In genomic region chr2:27678331-27678730, GRCm38 (mm10) we compare ENCODE assay signal across 7 mouse cellular contexts. TPM values are rescaled to one million over a fixed set of nuclear protein-coding genes. Genes with fewer than 3 reads are reported as not detected.
DNase-seq lines count a peak whose midpoint lies in the region; ATAC-seq and TF ChIP-seq lines count a peak whose summit lies in the region.

No protein-coding gene starts in this region.

- 26% methylated on average over 4 of the region's 4 CpGs for WGBS in forebrain, embryonic 15.5 days
- 18% methylated on average over 4 of the region's 4 CpGs for WGBS in limb, embryonic 14.5 days
- WGBS in stomach, embryonic 15.5 days: 27% methylated on average over 4 of the region's 4 CpGs

- peak overlapping the region; percentile 87 for H3K4me2 ChIP-seq in forebrain, embryonic 15.5 days (replicated peaks)
- peak overlapping the region; percentile 92 for H3K4me2 ChIP-seq in limb, embryonic 14.5 days (replicated peaks; ENCODE audit: low read depth, low read length, severe bottlenecking)
- peak overlapping the region; percentile 94 for H3K4me2 ChIP-seq in stomach, embryonic 15.5 days

- ATAC-seq in megakaryocyte, adult 5-6 weeks (ENCODE audit: poor library complexity, severe bottlenecking): no peak
- no peak for ATAC-seq in forebrain, embryonic 15.5 days (replicated peaks)
- ATAC-seq in limb, embryonic 14.5 days (ENCODE audit: low FRiP score, low read depth): no peak
- no peak for ATAC-seq in stomach, embryonic 15.5 days (ENCODE audit: insufficient read depth, low FRiP score, low read depth)

- no peak for TF ChIP-seq POLR2A in limb, embryonic 14.5 days (IDR thresholded peaks at IDR 0.05; ENCODE audit: borderline replicate concordance, extremely low read depth, insufficient read depth, insufficient read length)

- H3K4me1 ChIP-seq in megakaryocyte, embryonic 14.5 days: peaks cover 13% of the 10 kb centered on the region
- H3K4me1 ChIP-seq in forebrain, embryonic 15.5 days: peaks cover 47% of the 10 kb centered on the region
- H3K4me1 ChIP-seq in limb, embryonic 14.5 days (ENCODE audit: control insufficient read depth, insufficient read depth, low read length): peaks cover 50% of the 10 kb centered on the region
- peaks cover 59% of the 10 kb centered on the region for H3K4me1 ChIP-seq in stomach, embryonic 15.5 days

- no peak for DNase-seq in limb, embryonic 14.5 days (ENCODE audit: low spot score)
- no peak for DNase-seq in thymus, adult 18-20 months
- DNase-seq in left cerebral cortex, adult 11 months (ENCODE audit: low spot score): no peak

- no peak overlapping the region for H3K27ac ChIP-seq in forebrain, embryonic 15.5 days (replicated peaks)
- peak overlapping the region; percentile 99 for H3K27ac ChIP-seq in limb, embryonic 14.5 days (replicated peaks; ENCODE audit: low read depth, low read length)
- peak overlapping the region; percentile 98 for H3K27ac ChIP-seq in stomach, embryonic 15.5 days

- peak overlapping the region; percentile 70 for H3K9ac ChIP-seq in forebrain, embryonic 15.5 days (replicated peaks)
- H3K9ac ChIP-seq in limb, embryonic 14.5 days (ENCODE audit: low read depth, low read length, severe bottlenecking): peak overlapping the region; percentile 96
- peak overlapping the region; percentile 96 for H3K9ac ChIP-seq in stomach, embryonic 15.5 days

- peaks cover 96% of the 10 kb centered on the region for H3K27me3 ChIP-seq in megakaryocyte, embryonic 14.5 days (replicated peaks)
- H3K27me3 ChIP-seq in forebrain, embryonic 15.5 days: no peaks in the 10 kb centered on the region
- no peaks in the 10 kb centered on the region for H3K27me3 ChIP-seq in limb, embryonic 14.5 days (ENCODE audit: control insufficient read depth, insufficient read depth, low read length)
- no peaks in the 10 kb centered on the region for H3K27me3 ChIP-seq in stomach, embryonic 15.5 days (replicated peaks)

- peak overlapping the region; percentile 89 for H3K4me3 ChIP-seq in megakaryocyte, embryonic 14.5 days (replicated peaks)
- H3K4me3 ChIP-seq in forebrain, embryonic 15.5 days: peak overlapping the region; percentile 73
- H3K4me3 ChIP-seq in limb, embryonic 14.5 days (replicated peaks; ENCODE audit: low read length): peak overlapping the region; percentile 90
- H3K4me3 ChIP-seq in stomach, embryonic 15.5 days (replicated peaks): peak overlapping the region; percentile 87

- no peaks in the 10 kb centered on the region for H3K36me3 ChIP-seq in megakaryocyte, embryonic 14.5 days (replicated peaks; ENCODE audit: low read length)
- H3K36me3 ChIP-seq in forebrain, embryonic 15.5 days: no peaks in the 10 kb centered on the region
- H3K36me3 ChIP-seq in limb, embryonic 14.5 days (ENCODE audit: control insufficient read depth, insufficient read depth, low read length): no peaks in the 10 kb centered on the region
- no peaks in the 10 kb centered on the region for H3K36me3 ChIP-seq in stomach, embryonic 15.5 days

- H3K9me3 ChIP-seq in megakaryocyte, embryonic 14.5 days: no peaks in the 10 kb centered on the region
- no peaks in the 10 kb centered on the region for H3K9me3 ChIP-seq in forebrain, embryonic 15.5 days
- no peaks in the 10 kb centered on the region for H3K9me3 ChIP-seq in limb, embryonic 14.5 days (ENCODE audit: control insufficient read depth, low read length)
- H3K9me3 ChIP-seq in stomach, embryonic 15.5 days: no peaks in the 10 kb centered on the region

RNA-seq across cellular contexts. Expression of gene Rxra, which starts 2.1 kb away (rescaled TPM):
- polyA plus RNA-seq in megakaryocyte, embryonic 14.5 days (2012; ENCODE audit: insufficient read depth, low replicate concordance): 0.44 and 7.0 TPM in 2 replicates
- 15.4 and 16.1 TPM in 2 replicates for total RNA-seq in megakaryocyte, adult 5-6 weeks (2015)
- 16.8 and 17.0 TPM in 2 replicates for total RNA-seq in megakaryocyte, adult 5-6 weeks (2017)
- polyA plus RNA-seq in forebrain, embryonic 15.5 days (2015; fragmentation: Nextera tagmentation; extraction: Ambion mirVana): 3.2 TPM in 2 replicates
- polyA plus RNA-seq in limb, embryonic 14.5 days (2012; rRNA removed): 56.8 and 80.3 TPM in 2 replicates
- 13.8 and 17.0 TPM in 2 replicates for polyA plus RNA-seq in limb, embryonic 14.5 days (2014; fragmentation: Nextera tagmentation; extraction: Ambion mirVana)
- polyA plus RNA-seq in stomach, embryonic 15.5 days (2015; fragmentation: Nextera tagmentation; extraction: Ambion mirVana): 12.4 and 13.0 TPM in 2 replicates
